7 mouse cellular contexts compared by ENCODE assay signal in the genomic region with DNA sequence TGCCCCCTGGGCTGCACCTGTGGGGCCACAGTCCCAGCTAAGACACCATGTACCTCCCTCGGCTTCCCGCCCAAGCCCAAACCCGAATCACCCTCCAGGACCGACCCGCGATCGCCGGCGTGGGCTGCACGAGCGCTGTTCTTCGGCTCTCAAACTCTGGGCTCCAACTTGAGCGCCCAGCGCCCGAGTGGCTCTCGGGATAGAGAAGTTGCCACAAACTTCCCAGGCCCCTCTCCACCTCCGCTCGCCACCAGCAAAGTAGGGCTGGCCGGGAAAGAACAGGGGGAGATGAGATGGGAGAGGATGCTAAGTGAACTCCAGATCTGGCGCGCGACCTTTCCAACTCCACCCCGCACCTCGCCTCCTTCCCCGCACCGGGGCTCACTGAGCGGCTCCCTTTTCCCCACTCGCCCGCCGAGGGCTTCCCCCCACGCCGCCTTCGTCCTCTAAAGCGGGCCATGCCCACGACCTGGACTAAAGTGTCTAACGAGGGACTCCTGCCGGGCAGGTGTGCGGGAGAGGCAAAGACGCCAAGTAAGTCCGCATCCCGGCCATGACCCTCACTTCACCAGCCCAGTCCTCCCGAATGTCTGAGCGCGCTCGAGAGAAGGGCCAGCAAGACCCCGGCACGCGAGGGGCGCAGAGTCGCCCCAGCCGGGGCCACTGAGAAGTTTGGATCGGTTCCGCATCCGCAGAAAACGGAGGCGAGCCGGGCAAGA. TPM values are rescaled to one million over a fixed set of nuclear protein-coding genes. Genes with fewer than 3 reads are reported as not detected.
A peak's percentile ranks its signal among the peaks of the same experiment; 100 is the strongest.
DNase-seq lines count a peak whose midpoint lies in the region; ATAC-seq lines count a peak whose summit lies in the region.

No protein-coding gene starts in this region.

- peak overlapping the region; percentile 77 for H3K4me2 ChIP-seq in forebrain, embryonic 16.5 days (ENCODE audit: low read length)
- peak overlapping the region; percentile 93 for H3K4me2 ChIP-seq in midbrain, embryonic 13.5 days (replicated peaks)

- peak; percentile 32 for ATAC-seq in forebrain, embryonic 16.5 days
- ATAC-seq in midbrain, embryonic 13.5 days = peak; percentile 40

- peak; percentile 48 for DNase-seq in retina, postnatal 1 day
- DNase-seq in retina, embryonic 14.5 days (ENCODE audit: low spot score) = no peak
- peak; percentile 20 for DNase-seq in kidney, postnatal 10 days
- DNase-seq in thymus, postnatal 25 days = peak; percentile 74

- H3K9ac ChIP-seq in forebrain, embryonic 16.5 days (replicated peaks; ENCODE audit: low read depth, low read length) = peak overlapping the region; percentile 84
- peak overlapping the region; percentile 79 for H3K9ac ChIP-seq in midbrain, embryonic 13.5 days (replicated peaks)

- no peaks in the 10 kb centered on the region for H3K9me3 ChIP-seq in forebrain, embryonic 16.5 days (ENCODE audit: control insufficient read depth, low read length)
- H3K9me3 ChIP-seq in midbrain, embryonic 13.5 days = no peaks in the 10 kb centered on the region

- H3K4me1 ChIP-seq in brown adipose tissue, adult 24 weeks (ENCODE audit: control insufficient read depth, insufficient read depth, insufficient read length, low read length) = peaks cover 2% of the 10 kb centered on the region; the same call in 1 of the 2 replicates
- peaks cover 16% of the 10 kb centered on the region for H3K4me1 ChIP-seq in forebrain, embryonic 16.5 days (replicated peaks; ENCODE audit: control insufficient read depth, insufficient read depth, low read length)
- peaks cover 20% of the 10 kb centered on the region for H3K4me1 ChIP-seq in midbrain, embryonic 13.5 days (replicated peaks)

- WGBS in forebrain, embryonic 16.5 days = under 1% methylated on average over 57 of the region's 57 CpGs
- under 1% methylated on average over 56 of the region's 57 CpGs for WGBS in midbrain, embryonic 13.5 days

- H3K27ac ChIP-seq in brown adipose tissue, adult 24 weeks (replicated peaks; ENCODE audit: low read depth, low read length) = no peak overlapping the region
- H3K27ac ChIP-seq in forebrain, embryonic 16.5 days (ENCODE audit: low read length) = no peak overlapping the region
- H3K27ac ChIP-seq in midbrain, embryonic 13.5 days = no peak overlapping the region

- H3K4me3 ChIP-seq in brown adipose tissue, adult 24 weeks (ENCODE audit: insufficient read depth, low read depth, low read length) = peak overlapping the region; percentile 55
- peak overlapping the region; percentile 80 for H3K4me3 ChIP-seq in forebrain, embryonic 16.5 days (replicated peaks; ENCODE audit: low read length)
- peak overlapping the region; percentile 71 for H3K4me3 ChIP-seq in midbrain, embryonic 13.5 days (replicated peaks)

- no peaks in the 10 kb centered on the region for H3K36me3 ChIP-seq in forebrain, embryonic 16.5 days (ENCODE audit: control insufficient read depth, insufficient read depth)
- no peaks in the 10 kb centered on the region for H3K36me3 ChIP-seq in midbrain, embryonic 13.5 days

- peaks cover 15% of the 10 kb centered on the region; the same call in 1 of the 2 replicates for H3K27me3 ChIP-seq in forebrain, embryonic 16.5 days (replicated peaks; ENCODE audit: control insufficient read depth, insufficient read depth, low read length)
- H3K27me3 ChIP-seq in midbrain, embryonic 13.5 days = peaks cover 47% of the 10 kb centered on the region

RNA-seq across cellular contexts. Expression of a gene that starts 1.2 kb away (rescaled TPM):
- polyA plus RNA-seq in brown adipose tissue, adult 24 weeks (2012; ENCODE audit: insufficient read depth, insufficient read length, missing spikeins) = 4.1 and 4.6 TPM in 2 replicates
- polyA plus RNA-seq in forebrain, embryonic 16.5 days (2015; fragmentation: Nextera tagmentation; extraction: Ambion mirVana) = 43.2 and 50.9 TPM in 2 replicates
- 28.3 and 30.1 TPM in 2 replicates for polyA plus RNA-seq in midbrain, embryonic 13.5 days (2015; fragmentation: Nextera tagmentation; extraction: Ambion mirVana)
